Mouse (Mus musculus): ENCODE data around the gene Arnt.
"Not testable (repeated sequence)": the region's sequence is repeated elsewhere in the genome, so short reads cannot be mapped to it uniquely, and the experiment has no call there.

Gene Arnt

DNA sequence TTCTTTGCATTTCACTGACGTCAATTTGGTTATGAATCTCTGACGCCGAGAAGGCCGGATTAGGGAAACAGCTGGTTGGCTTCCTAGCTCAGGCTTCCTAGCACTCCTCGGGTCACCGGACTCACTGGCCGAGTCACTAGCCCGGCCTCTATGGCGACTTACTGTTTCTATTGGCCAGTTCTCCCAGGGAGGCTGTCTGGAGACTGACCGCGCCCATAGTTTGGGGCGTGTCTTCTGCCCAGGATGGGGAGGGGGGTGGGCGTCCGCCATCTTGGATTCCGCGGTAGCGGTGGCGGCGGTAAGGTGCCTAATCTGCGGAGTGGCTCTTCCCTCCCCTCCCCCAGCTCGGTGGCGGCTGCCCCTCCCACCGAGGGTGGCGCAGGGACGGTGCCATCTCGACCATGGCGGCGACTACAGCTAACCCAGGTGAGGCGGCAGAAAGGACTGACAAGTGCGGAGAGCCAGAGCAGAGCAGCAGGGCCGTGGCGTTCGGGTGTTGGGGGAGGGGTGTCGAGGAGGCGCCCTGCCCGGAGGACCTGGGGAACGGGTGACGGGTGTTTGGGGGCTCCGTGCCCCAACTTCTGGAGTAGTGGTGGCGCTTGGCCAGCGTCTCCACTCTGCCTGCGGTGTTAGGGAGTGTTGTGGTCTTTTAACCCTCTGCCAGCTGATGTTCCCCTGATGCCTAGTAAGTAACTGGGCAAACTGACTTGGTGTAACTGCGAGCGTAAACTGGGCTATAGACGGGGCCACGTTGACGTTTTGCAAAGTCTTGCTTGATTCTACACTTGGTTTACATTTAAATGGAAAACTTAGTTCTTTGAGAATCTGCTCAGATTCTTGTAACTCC, at the start of gene Arnt:
TSS of gene Arnt (plus strand) at position 253 of the 847 bp plus-strand sequence.
- CTCF ChIA-PET: interaction anchor here (0.6 kb wide), 1 partner anchor 336 kb away, joined by 4 read pairs; no protein-coding TSS in a partner anchor

DNA sequence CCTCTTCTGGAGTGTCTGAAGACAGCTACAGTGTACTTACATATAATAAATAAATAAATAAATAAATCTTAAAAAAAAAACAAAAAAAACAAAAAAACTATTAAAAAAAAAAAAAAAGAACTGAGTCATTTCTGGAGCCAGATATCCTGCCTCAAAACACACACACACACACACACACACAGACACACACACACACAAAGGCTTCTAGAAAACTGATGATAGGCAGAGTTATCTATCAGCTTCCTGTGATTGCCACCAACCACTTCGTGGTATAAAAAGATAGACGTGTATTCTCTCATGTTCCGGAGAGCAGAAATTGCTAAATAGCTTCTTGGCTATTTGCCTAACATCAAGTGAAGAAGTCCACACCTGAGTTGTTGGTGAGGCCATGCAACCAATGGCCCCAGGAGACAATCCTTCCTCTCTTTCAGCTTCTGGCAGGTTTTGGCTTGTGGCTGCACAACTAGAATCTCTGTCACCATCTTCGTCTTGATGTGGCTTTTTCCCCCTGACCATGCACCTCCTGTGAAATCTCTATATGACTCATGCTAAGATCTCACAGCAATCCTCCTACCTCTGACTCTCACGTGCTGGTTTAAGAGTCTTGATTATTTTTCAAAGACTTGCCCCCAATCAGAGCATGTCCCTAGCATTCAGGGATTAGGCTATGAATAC, 48.6 kb upstream of the Arnt start:
- CTCF ChIA-PET: no interaction called here

DNA sequence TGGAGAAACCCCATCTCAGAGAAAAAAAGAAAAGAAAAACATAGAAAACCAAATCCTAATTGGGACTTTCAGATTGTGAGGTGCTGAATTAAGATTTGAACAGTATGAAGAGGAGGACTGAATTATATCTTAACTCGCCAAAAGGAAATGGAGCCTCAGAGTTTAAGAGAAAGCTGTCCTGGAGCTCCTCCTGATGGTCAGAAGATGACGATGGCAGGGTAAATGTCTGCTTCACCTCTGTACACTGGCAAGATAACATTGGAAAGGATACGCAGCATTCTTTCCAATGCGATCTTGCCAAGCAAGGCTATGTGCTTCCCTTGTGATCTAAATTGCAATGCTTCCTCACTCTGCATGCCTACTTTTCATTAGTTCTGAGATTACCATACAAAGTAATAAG, 39.8 kb upstream of the Arnt start:
- CTCF ChIA-PET: no interaction called here

DNA sequence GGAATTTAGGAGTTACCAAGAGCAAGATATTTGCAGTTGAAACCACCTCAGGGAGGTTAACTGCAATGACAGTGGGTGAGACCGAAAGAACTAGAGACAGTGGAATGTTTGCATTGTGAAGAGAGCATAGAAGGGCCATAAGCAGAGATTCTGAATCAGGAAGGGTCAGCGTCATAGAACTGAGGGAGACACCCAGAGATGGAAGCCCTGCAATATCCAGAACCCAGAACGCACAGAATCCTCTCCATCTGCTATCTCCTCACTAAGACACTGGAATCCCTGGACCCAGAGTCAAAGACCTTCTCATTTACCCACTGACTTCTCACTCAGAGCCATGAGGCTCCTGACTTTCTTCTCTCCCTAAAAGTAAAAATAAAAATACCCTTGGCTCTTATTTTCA, 31.4 kb upstream of the Arnt start, which contains the start of gene 4930558C23Rik:
TSS of gene 4930558C23Rik (minus strand) at position 101 of the 400 bp plus-strand sequence.
- CTCF ChIA-PET: interaction anchor here (1.2 kb wide), 1 partner anchor 11 kb away, joined by 3 read pairs; no protein-coding TSS in a partner anchor

DNA sequence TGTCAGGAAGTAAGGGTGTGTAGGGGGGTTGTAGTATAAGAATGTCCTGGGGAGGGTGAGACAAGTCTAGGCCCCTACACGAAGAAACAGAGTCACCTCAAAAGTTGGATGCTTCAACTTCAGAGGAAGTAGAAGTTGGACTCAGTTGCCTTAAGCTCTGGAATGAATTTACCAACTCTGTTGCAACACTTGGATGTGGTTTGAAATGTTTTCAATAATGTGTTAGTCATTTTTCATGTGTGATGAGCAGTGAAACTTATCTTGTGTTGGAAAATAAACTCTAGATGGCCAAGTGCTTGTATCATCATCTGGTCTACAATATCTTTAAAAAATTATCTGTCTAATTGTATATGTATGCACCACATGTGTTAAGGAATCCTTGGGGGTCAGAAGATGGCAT, 26.5 kb upstream of the Arnt start:
- CTCF ChIA-PET: no interaction called here

DNA sequence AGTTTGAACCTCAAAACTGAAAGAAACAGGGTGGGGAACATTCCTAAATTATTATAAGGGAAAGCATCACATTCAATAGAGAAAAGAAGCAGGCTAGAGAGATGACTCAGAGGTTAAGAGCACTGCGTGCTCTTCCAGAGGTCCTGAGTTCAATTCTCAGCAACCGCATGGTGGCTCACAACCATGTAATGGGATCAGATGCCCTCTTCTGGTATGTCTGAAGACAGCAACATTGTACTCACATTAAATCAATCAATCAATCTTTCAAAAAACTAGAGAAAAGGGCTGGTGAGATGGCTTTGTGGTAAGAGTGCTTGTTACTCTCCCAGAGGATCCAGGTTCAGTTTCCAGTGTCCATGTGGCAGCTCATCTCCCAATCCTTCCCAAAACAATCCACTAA, 25.3 kb upstream of the Arnt start:
- CTCF ChIA-PET: no interaction called here

DNA sequence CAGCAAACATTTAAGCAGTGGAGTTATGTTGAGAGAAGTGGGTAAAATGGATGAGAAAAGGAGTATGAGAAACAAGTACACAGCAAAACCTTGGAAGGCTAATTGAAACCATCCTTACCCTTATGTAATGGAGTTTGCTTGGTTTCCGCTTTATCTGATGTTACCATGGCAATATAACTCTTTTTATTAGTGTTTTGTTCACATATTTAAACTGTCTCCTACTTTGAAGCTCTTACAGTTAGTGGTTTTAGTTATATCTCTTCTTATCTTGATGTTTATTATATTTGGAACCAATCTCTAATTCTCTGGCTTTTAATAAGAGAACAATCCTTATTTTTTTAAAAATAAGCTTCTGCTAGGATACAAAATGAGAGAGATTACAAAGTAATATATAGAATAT, 21.9 kb upstream of the Arnt start:
- CTCF ChIA-PET: no interaction called here

DNA sequence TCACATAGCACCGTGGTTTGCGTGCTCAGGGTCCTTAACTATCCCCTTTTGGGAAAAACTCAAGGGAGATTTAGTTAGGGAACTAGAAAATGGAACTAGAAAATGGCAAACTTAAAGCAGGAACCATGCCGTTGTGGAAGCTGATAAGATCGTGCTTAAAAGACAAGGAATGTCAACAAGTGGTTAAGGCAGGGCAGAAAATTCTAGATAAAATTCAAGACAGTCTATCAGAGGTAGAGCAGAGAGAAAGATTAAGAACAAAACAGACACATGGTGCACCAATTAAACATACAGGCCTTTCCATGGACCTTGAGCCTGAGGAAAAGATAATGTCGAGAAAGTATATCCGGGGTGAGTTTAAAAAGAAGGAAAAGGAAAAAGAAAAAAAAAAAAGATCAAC, 16.3 kb upstream of the Arnt start:
- CTCF ChIA-PET: no interaction called here

DNA sequence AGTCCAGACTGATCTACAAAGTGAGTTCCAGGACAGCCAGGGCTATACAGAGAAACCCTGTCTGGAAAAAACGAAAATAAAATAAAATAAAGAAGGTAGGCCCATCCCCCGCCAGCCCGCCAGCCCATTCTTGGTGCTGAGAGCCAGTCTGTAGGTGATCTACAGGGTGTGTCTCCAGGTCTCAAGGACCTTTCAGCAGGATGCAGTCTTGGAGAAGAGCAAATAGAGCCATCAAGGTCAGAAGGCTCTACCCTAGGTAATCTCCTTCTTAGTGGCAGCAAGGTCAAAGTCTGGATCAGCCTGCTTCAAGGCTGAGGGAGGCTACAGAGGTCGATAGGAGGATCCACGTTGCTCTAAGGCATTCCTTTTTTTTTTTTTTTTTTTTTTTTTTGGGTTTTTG, 7.7 kb upstream of the Arnt start:
- CTCF ChIA-PET: not testable (repeated sequence)

DNA sequence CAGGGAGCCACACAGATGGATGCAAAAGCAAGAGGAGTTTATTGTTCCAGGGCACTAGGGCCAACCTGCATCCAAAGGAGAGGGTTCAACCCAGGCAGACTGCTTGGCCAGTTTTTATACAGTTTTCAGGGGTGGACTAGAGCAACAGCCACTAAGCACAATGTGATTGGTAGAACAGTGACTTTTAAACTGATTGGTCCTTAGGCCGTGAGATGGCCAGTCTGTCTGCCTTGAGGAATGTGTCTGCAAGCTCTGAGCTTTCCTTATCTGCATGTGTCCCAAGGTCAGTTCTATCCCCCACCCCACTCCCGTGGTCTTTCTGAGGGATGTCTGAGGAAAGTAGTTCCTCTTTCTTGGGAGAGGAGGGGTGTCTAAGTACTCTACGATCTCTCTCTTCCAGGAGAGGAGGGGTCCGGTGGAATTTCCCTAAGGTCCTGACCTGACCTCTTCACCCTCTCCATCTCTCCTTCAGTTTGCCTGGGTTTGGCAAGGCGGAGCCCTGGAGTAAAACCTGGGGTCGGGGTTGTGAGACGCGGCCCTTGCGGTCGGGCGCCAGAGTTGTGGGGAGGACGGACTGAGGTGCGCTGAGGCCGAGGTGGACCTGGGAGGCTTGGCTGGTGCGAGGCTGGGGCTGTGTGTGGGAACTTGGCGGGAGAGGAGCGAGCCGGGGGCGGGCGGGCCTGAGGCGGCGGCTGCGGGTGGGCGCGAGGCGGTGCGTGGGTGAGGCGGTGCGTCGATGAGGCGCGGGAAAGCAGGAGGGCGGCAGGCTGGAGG, 6.9 kb upstream of the Arnt start:
- CTCF ChIA-PET: not testable (repeated sequence)

DNA sequence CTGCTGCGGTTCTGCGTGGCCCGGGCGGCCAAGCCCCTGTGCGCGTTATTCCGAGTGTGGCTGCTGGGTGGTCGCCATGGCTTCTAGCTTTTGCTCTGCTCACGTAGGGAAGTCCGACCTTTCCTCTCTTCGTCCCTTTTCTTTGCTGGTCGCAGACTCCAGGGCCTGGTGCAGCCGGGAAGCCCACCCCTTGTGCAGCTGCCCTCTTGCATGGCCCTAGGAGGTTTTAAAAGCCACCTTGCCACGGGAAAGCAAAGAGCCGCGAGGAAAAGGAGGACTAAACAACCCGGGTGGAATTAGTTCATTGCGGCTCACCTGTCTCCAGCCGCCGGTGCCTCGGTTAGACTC, 6.3 kb upstream of the Arnt start:
- CTCF ChIA-PET: not testable (repeated sequence)

DNA sequence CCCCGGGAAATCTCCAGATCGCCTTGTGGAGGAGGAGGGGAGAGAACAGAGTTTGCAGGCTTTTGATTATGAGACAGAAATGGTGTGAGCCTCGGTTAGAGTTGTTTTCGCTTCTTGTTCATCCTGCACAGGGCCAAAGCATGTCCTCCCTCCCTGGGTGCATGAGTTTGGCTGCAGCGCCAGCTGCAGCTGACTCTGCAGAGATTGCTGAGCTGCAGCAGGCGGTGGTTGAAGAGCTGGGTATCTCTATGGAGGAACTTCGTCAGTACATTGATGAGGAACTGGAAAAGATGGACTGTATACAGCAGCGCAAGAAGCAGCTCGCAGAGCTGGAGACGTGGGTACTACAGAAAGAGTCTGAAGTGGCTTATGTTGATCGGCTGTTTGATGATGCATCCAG, 5.8 kb upstream of the Arnt start:
- CTCF ChIA-PET: not testable (repeated sequence)

DNA sequence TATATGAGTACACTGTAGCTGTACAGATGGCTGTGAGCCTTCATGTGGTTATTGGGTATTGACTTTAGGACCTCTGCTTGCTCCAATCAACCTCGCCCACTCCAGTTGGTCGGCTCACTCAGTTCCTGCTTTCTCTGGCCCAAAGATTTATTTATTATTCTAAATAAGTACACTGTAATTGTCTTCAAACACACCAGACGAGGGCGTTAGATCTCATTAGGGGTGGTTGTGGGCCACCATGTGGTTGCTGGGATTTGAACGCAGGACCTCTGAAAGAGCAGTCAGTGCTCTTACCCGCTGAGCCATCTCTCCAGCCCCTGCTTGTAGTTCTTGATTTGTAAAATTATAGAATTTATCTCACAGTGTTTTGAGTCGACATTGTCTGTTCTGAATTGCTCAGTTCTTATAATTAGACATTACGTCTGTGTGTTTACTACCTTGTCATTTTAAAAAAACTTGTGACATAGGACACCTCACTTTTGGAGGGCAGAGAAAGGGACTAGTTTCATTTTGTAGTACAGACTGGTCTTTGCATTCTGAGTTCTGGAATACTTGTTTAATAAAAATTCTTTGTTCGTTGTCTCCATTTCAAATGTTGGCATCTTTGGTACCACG, 780 bp upstream of the Arnt start:
- CTCF ChIA-PET: interaction anchor here (0.6 kb wide), 1 partner anchor 337 kb away, joined by 4 read pairs; no protein-coding TSS in a partner anchor

DNA sequence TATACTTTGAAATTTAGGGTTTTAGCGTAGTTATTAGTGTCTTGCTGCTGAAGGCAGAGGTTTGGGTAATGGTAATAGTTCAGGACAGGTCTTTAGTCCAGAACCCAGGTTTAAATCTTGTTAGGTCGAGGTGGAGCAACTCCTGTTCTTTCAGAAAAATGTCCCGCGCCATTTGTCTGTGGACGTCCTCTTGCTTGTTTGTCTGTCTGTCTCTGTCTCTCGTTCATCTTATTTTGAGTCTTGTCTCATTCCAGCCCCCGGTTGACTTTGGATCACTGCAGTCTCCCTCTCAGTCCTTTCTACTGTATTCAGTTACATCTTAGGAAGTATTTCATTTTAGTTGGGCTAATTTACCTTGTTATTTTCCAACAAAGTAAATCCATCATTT, 789 bp downstream of the Arnt start:
- CTCF ChIA-PET: no interaction called here

DNA sequence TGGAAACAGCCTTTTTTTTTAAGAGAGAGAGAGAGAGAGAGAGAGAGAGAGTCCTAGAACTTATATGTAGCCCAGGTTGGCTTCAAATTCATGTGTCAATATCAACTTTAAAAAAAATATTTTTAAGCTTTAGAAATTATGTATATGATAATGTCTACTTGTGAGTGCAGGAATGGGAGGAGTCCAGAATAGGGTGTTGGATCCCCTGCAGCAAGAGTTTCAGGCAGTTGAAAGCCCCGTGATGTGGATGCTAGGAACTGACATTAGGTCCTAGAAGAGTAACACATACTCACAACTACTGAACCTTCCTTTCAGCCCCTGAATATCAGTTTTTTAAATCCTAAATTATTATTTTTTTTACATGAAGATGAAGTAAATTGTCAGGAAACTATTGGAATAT, 1.4 kb downstream of the Arnt start:
- CTCF ChIA-PET: no interaction called here

DNA sequence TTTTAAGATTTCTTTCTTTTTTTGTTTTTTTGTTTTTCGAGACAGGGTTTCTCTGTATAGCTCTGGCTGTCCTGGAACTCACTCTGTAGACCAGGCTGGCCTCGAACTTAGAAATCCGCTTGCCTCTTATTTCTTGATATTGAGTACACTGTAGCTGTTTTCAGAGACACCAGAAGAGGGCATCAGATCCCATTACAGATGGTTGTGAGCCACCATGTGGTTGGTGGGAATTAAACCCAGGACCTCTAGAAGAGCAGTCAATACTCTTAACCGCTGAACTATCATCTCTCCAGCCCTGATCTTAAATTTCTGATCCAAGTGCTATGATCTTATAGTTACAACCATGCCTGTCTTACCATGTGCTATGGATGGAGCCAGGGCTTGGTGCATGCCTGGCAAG, 4.4 kb downstream of the Arnt start:
- CTCF ChIA-PET: interaction anchor here (0.5 kb wide), 1 partner anchor 11 kb away, joined by 3 read pairs; no protein-coding TSS in a partner anchor

DNA sequence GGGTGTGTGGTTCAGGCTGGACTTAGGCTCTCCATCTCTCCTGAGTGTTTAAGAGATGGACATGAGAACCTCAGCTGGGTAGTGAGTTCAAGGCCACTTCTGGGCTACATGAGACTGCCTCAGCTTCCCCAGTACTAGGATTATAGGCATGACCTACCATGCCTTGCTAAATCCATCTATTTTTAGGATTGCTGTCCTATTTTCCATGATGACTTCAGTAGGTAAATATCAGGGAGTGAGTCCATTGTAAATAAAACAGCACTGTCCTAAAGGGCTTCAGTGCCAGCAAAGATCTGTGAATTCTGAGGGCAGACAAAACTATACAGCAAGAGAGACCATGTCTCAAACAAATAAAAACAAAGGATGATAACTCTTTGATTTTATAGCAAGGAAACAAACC, 5.5 kb downstream of the Arnt start:
- CTCF ChIA-PET: no interaction called here

DNA sequence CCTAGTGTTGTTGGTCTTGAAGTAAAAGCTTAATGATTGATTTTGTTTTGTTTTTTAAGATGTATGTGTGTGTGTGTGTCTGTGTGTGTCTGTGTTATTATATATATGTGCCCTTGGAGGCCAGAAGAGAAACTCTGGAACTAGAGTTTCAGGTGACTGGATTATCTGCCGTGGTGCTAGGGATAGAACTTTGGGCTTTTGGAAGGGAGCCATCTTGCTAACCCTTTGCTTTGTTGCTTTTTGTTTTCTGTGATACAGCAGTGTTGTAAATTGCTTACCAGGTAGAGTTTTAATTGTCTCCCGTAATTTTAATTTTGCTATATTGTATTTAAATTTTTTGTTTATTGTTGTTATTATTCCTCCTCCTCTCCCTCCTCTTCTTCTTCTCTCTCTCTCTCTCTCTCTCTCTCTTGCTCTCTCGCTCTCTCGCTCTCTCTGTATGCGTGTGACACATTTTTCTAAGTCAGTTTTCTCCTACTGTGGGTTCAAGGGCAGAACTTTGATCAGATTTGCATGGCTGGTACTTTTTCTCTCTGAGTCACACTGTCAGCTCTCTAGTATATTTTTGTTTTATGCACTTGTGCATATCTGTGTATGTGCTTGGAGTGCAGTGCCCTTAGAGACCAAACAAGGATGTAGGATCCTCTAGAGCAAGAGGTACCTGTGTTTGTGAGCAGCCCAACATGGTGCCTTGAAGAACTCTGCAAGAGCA, 8.4 kb downstream of the Arnt start:
- CTCF ChIA-PET: interaction anchor here (0.7 kb wide), 1 partner anchor 115 kb away, joined by 5 read pairs; no protein-coding TSS in a partner anchor

DNA sequence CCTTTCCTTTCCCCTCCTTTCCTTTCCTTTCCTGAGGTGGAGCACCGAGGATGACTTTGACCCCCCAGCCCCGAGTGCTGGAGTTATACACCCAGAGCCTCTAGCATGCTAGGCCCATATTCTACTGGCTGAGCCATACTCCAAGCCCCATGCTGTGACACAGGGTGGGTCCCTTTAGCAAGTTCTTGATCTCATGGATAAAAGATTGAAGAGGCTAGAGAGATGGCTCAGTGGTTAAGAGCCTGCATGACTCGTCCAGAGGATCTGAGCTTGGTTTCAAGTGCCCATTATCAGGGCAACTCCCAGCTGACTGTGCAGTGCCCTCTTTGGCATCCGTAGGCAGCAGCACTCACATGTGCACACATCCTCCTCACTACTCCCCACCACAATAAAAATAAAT, 11.1 kb downstream of the Arnt start:
- CTCF ChIA-PET: no interaction called here

DNA sequence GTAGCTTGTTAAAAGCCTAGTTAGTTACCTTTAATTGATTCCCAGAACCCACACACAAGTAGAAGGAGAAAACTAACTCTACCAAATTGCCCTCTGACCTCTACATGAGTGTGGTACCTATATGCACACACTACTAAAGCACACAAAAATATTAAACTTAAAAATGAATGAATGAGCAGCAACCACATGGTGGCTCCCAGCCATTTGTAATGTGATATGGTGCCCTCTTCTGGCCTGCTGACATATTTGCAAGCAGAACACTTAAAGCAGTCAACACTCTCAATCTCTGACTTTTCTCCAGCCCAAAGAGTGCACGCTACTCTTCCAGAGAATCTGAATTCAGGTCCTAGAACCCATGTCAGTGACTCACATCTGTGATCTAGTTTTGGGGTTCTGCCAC, 16.2 kb downstream of the Arnt start:
- CTCF ChIA-PET: no interaction called here

DNA sequence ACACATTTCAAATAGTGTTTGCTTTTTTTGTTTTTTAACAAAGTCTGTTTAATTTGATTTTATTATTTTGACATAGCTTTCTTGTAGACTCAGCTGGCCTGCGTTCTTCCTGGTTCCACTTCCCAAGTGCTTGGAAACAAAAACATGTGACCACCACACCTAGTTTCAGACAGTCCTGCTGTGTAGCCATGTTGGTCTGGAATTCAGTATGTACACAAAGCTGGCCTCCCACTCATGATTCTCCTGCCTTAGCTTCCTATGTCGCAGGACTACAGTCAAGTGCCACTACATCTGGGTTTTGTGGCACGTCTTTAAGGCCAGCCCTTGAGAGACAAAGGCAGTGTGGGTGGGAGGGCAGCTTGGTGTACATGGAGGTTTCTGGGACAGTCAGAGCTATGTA, 16.7 kb downstream of the Arnt start:
- CTCF ChIA-PET: interaction anchor here (0.8 kb wide), 1 partner anchor 101 kb away, joined by 4 read pairs; no protein-coding TSS in a partner anchor
